Mouse (Mus musculus) kidney, adult 2 months (tissue): ENCODE data around the gene Gstt4.
A peak's percentile ranks its signal among the peaks of the same experiment; 100 is the strongest.

Experiments used
- CTCF ChIP-seq: fragments of 200-500 bp; conservative IDR thresholded peaks from 2 replicates; pipeline ENCODE4 v1.5.1; 2011; ENCODE audit warnings: low read depth, mild to moderate bottlenecking, control low read depth, low read length, moderate library complexity, mixed read lengths; ENCODE audit not compliant: insufficient read depth, insufficient read length
- POLR2A ChIP-seq: fragments of 200-500 bp; IDR thresholded peaks from one replicate; pipeline ENCODE4 v1.6.1; 2011; ENCODE audit warnings: low read depth, low read length, control low read depth

- TF ChIP-seq CTCF, result 0 out of 2 replicates have a peak, but pooled peaks have one; percentile 20
- TF ChIP-seq POLR2A, result no peak
These were observed 31.6 kb downstream of the Gstt4 start for GRCm38 (mm10) chr10:75790773-75791172.
